Mouse (Mus musculus) retina, postnatal 1 day (tissue): ENCODE results near the gene Plpp3.

ENCODE experiments used
- DNase-seq: peaks from one replicate; pipeline ENCODE4 v3.0.0-alpha.2; 2012

Plpp3 gene

GRCm38 (mm10) chr4:105221256-105221840 is 64.2 kb downstream of the Plpp3 start:
- DNase-seq = no peak

GRCm38 (mm10) chr4:105223101-105223924 is 66.2 kb downstream of the Plpp3 start:
- no peak for DNase-seq

- DNase-seq = no peak
Measured at GRCm38 (mm10) chr4:105223925-105224300, 66.8 kb downstream of the Plpp3 start.

GRCm38 (mm10) chr4:105225512-105225911 is 68.4 kb downstream of the Plpp3 start:
- DNase-seq = peak; percentile 16

GRCm38 (mm10) chr4:105226351-105226750 is 69.2 kb downstream of the Plpp3 start:
- DNase-seq = no peak

GRCm38 (mm10) chr4:105230127-105230526 is 73.0 kb downstream of the Plpp3 start:
- no peak for DNase-seq

GRCm38 (mm10) chr4:105240233-105240632 is 83.1 kb downstream of the Plpp3 start:
- DNase-seq = peak; percentile 43

GRCm38 (mm10) chr4:105244931-105245330 is 87.8 kb downstream of the Plpp3 start:
- DNase-seq = no peak

- peak; percentile 80 for DNase-seq
Measured at GRCm38 (mm10) chr4:105245479-105245944, 88.4 kb downstream of the Plpp3 start.

GRCm38 (mm10) chr4:105246331-105246730 is 89.2 kb downstream of the Plpp3 start:
- DNase-seq = no peak

- no peak for DNase-seq
Measured at GRCm38 (mm10) chr4:105248161-105248560, 91.0 kb downstream of the Plpp3 start.

GRCm38 (mm10) chr4:105249283-105249682 is 92.1 kb downstream of the Plpp3 start:
- no peak for DNase-seq

- DNase-seq = no peak
Measured at GRCm38 (mm10) chr4:105250946-105251345, 93.8 kb downstream of the Plpp3 start.

GRCm38 (mm10) chr4:105252044-105252443 is 94.9 kb downstream of the Plpp3 start:
- DNase-seq = no peak

GRCm38 (mm10) chr4:105252571-105253200 is 95.5 kb downstream of the Plpp3 start:
- DNase-seq = no peak

GRCm38 (mm10) chr4:105253453-105254341 is 96.5 kb downstream of the Plpp3 start:
- DNase-seq = no peak

GRCm38 (mm10) chr4:105254365-105254764 is 97.2 kb downstream of the Plpp3 start:
- DNase-seq = no peak

- no peak for DNase-seq
Measured at GRCm38 (mm10) chr4:105255185-105255584, 98.0 kb downstream of the Plpp3 start.

- no peak for DNase-seq
Measured at GRCm38 (mm10) chr4:105257667-105258560, 100.8 kb downstream of the Plpp3 start.

GRCm38 (mm10) chr4:105260385-105260784 is 103.2 kb downstream of the Plpp3 start:
- peak; percentile 46 for DNase-seq

- DNase-seq = no peak
Measured at GRCm38 (mm10) chr4:105260893-105261769, 104.0 kb downstream of the Plpp3 start.
